Mouse (Mus musculus) E14TG2a.4 (cell line): ENCODE results near the gene Adgrf3.

Source experiments
- H3K27me3 ChIP-seq: 2 replicates; pipeline ENCODE4 v1.6.1; 2014; ENCODE audit warnings: low read length, control low read depth; ENCODE audit not compliant: insufficient read depth
- H3K36me3 ChIP-seq: 2 replicates; pipeline ENCODE4 v1.6.1; 2014; ENCODE audit warnings: low read length, control low read depth; ENCODE audit not compliant: insufficient read depth
- H3K4me1 ChIP-seq: replicated peaks from 2 replicates; pipeline ENCODE4 v1.6.1; 2014; ENCODE audit warnings: low read depth, low read length, control low read depth
- H3K4me3 ChIP-seq: replicated peaks from 2 replicates; pipeline ENCODE4 v1.5.1; 2014; ENCODE audit warnings: mild to moderate bottlenecking, low read length
- H3K9me3 ChIP-seq: 2 replicates; pipeline ENCODE4 v1.6.1; 2014; ENCODE audit warnings: low read length, control low read depth
- CTCF ChIP-seq: conservative IDR thresholded peaks from 2 replicates; pipeline ENCODE4 v1.5.1; 2014; ENCODE audit warnings: low read length
- NANOG ChIP-seq: IDR thresholded peaks from 2 replicates; pipeline ENCODE4 v1.6.1; 2014; ENCODE audit warnings: borderline replicate concordance, low read length, mixed read lengths
- POU5F1 ChIP-seq: IDR thresholded peaks from 2 replicates; pipeline ENCODE4 v1.6.1; 2014; ENCODE audit warnings: low read length, borderline replicate concordance

Gene Adgrf3

GRCm38 (mm10) chr5:30207276-30207675 is 1.8 kb upstream of the Adgrf3 start:
- peak; percentile 94 for TF ChIP-seq CTCF
- no peak for TF ChIP-seq NANOG
- H3K4me1 ChIP-seq = peaks cover 25% of the 10 kb centered on the region
- H3K9me3 ChIP-seq = no peaks in the 10 kb centered on the region
- no peaks in the 10 kb centered on the region for H3K36me3 ChIP-seq
- no peak overlapping the region for H3K4me3 ChIP-seq
- H3K27me3 ChIP-seq = peaks cover 2% of the 10 kb centered on the region; the same call in 1 of the 2 replicates

GRCm38 (mm10) chr5:30205034-30205433 is 488 bp downstream of the Adgrf3 start:
- TF ChIP-seq POU5F1 = no peak
- no peak for TF ChIP-seq NANOG
- TF ChIP-seq CTCF = no peak
- peaks cover 28% of the 10 kb centered on the region for H3K4me1 ChIP-seq
- H3K27me3 ChIP-seq = peaks cover 2% of the 10 kb centered on the region; the same call in 1 of the 2 replicates
- no peaks in the 10 kb centered on the region for H3K9me3 ChIP-seq
- no peak overlapping the region for H3K4me3 ChIP-seq
- H3K36me3 ChIP-seq = no peaks in the 10 kb centered on the region

- Histone ChIP-seq H3K4me3 (no peak overlapping the region), H3K4me1 (peaks cover 28% of the 10 kb centered on the region), H3K9me3 (no peaks in the 10 kb centered on the region), H3K27me3 (peaks cover 2% of the 10 kb centered on the region; the same call in 1 of the 2 replicates), H3K36me3 (no peaks in the 10 kb centered on the region)
- TF ChIP-seq POU5F1 (no peak), NANOG (no peak), CTCF (no peak)
Measured at GRCm38 (mm10) chr5:30204441-30204840, 1.1 kb downstream of the Adgrf3 start.

GRCm38 (mm10) chr5:30203216-30203885 is 2.2 kb downstream of the Adgrf3 start:
- Histone ChIP-seq H3K27me3 (peaks cover 2% of the 10 kb centered on the region; the same call in 1 of the 2 replicates), H3K4me1 (peaks cover 33% of the 10 kb centered on the region), H3K9me3 (no peaks in the 10 kb centered on the region), H3K36me3 (no peaks in the 10 kb centered on the region), H3K4me3 (peak overlapping the region; percentile 41; the same call in 1 of the 2 replicates)
- TF ChIP-seq POU5F1 (no peak), CTCF (no peak), NANOG (no peak)

GRCm38 (mm10) chr5:30202221-30202620 is 3.3 kb downstream of the Adgrf3 start:
- Histone ChIP-seq H3K27me3 (peaks cover 2% of the 10 kb centered on the region; the same call in 1 of the 2 replicates), H3K36me3 (no peaks in the 10 kb centered on the region), H3K9me3 (no peaks in the 10 kb centered on the region), H3K4me3 (no peak overlapping the region), H3K4me1 (peaks cover 45% of the 10 kb centered on the region)
- TF ChIP-seq POU5F1 = no peak
- no peak for TF ChIP-seq CTCF
- TF ChIP-seq NANOG = no peak

GRCm38 (mm10) chr5:30201521-30201920 is 4.0 kb downstream of the Adgrf3 start:
- H3K4me1 ChIP-seq = peaks cover 50% of the 10 kb centered on the region
- no peaks in the 10 kb centered on the region for H3K36me3 ChIP-seq
- no peak overlapping the region for H3K4me3 ChIP-seq
- TF ChIP-seq CTCF = peak; percentile 26
- no peak for TF ChIP-seq POU5F1
- no peaks in the 10 kb centered on the region for H3K9me3 ChIP-seq
- peaks cover 2% of the 10 kb centered on the region; the same call in 1 of the 2 replicates for H3K27me3 ChIP-seq

- Histone ChIP-seq H3K9me3 (no peaks in the 10 kb centered on the region), H3K4me1 (peaks cover 43% of the 10 kb centered on the region), H3K4me3 (peak overlapping the region; percentile 59), H3K27me3 (no peaks in the 10 kb centered on the region), H3K36me3 (no peaks in the 10 kb centered on the region)
- no peak for TF ChIP-seq POU5F1
Measured at GRCm38 (mm10) chr5:30198257-30198656, 7.3 kb downstream of the Adgrf3 start.

GRCm38 (mm10) chr5:30195340-30195739 is 10.2 kb downstream of the Adgrf3 start:
- TF ChIP-seq POU5F1 (no peak), NANOG (no peak), CTCF (no peak)
- H3K4me3 ChIP-seq = no peak overlapping the region

GRCm38 (mm10) chr5:30192452-30192851 is 13.1 kb downstream of the Adgrf3 start:
- peak; percentile 14; the same call in 1 of the 2 replicates for TF ChIP-seq CTCF
- no peak for TF ChIP-seq NANOG

More at GRCm38 (mm10) chr5:30195340-30195739, 10.2 kb downstream of the Adgrf3 start:
- Histone ChIP-seq H3K27me3 (no peaks in the 10 kb centered on the region), H3K36me3 (no peaks in the 10 kb centered on the region), H3K4me1 (peaks cover 40% of the 10 kb centered on the region), H3K9me3 (no peaks in the 10 kb centered on the region)

More at GRCm38 (mm10) chr5:30192452-30192851, 13.1 kb downstream of the Adgrf3 start:
- Histone ChIP-seq H3K4me3 (no peak overlapping the region), H3K36me3 (peaks cover 9% of the 10 kb centered on the region), H3K27me3 (no peaks in the 10 kb centered on the region), H3K9me3 (no peaks in the 10 kb centered on the region), H3K4me1 (peaks cover 25% of the 10 kb centered on the region)
